Mouse (Mus musculus): ENCODE results near the gene Paqr7. TPM values are rescaled to one million over a fixed set of nuclear protein-coding genes. Genes with fewer than 3 reads are reported as not detected.

Paqr7 gene
- polyA plus RNA-seq, 1 experiment, result not detected

DNA sequence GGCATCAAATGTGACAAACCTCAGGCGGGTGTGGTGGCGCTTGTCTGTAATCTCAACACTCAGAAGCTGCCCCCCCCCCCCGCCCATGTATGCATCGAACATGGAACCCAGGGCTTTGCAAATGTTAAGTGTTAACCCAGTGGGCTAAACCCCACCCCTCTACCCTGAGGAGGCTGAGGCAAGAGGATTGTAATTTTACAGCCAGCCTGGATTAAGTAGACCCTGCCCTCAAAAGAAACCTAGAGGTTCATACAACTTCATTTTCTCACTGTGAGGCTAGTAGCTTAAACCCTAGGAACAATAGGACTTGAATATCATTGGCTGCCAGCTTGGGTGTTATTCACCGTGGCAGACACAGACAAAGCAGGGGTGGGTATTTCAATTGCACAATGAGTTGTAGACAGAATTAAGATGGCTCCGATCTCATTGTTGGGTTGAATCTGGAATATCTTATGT lies 27.1 kb upstream of the Paqr7 start:
- Histone ChIP-seq H3K4me3 (ENCODE audit: insufficient read depth, low read depth, low read length) (peak overlapping the region; percentile 62), H3K4me1 (ENCODE audit: control insufficient read depth, insufficient read depth, low read length) (peaks cover 21% of the 10 kb centered on the region), H3K27ac (ENCODE audit: insufficient read depth, low read depth, low read length) (peak overlapping the region; percentile 36; the same call in 1 of the 2 replicates)
- 2% methylated on average over 6 of the region's 6 CpGs for WGBS
- TF ChIP-seq CTCF (IDR thresholded peaks at IDR 0.05; ENCODE audit: insufficient read depth, low read depth, low read length) (no peak), POLR2A (IDR thresholded peaks at IDR 0.05; ENCODE audit: insufficient read depth, low read depth, low read length) (no peak)

DNA sequence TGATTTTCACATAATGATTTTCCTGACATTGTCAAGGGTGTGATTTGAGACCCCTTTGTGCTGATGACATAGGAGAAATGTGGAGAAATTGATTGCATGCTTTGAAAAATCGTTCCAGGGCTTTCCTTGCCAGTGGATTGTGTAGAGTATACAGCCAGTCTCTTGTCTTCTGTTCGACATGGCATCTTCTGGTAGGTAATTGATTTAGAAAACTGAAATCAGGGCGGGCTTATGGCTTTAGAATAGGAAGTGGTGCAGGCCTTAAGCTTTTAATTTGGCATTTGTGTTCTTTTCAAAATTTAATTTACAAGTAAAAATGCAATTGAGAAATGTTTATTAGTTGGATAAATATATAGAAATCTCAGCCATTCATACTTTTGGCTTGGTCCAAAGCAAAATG lies 26.5 kb upstream of the Paqr7 start:
- 30% methylated on average over 3 of the region's 3 CpGs for WGBS
- TF ChIP-seq CTCF (IDR thresholded peaks at IDR 0.05; ENCODE audit: insufficient read depth, low read depth, low read length) (no peak), POLR2A (IDR thresholded peaks at IDR 0.05; ENCODE audit: insufficient read depth, low read depth, low read length) (no peak)
- peaks cover 27% of the 10 kb centered on the region for H3K4me1 ChIP-seq (ENCODE audit: control insufficient read depth, insufficient read depth, low read length)
- no peak overlapping the region for H3K4me3 ChIP-seq (ENCODE audit: insufficient read depth, low read depth, low read length)
- no peak overlapping the region for H3K27ac ChIP-seq (ENCODE audit: insufficient read depth, low read depth, low read length)

DNA sequence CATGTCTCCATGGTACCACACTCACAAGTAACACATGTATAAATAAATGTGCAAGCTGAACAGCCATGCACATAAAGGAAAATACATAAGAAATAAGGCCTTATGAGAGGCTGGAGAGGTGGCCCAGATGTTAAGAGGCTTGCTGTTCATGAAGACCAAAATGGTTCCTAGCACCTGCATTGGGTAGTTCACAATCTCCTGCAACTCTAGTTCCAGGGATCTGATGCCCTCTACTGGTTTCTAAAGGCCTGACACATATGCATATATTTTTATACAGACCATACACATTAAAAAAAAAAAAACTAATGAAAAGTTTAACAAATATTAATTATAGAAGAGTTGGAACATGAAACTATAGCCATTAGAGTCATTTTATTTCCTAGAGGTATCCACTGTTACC lies 25.0 kb upstream of the Paqr7 start:
- no peak for TF ChIP-seq CTCF (IDR thresholded peaks at IDR 0.05; ENCODE audit: insufficient read depth, low read depth, low read length)
- TF ChIP-seq POLR2A (IDR thresholded peaks at IDR 0.05; ENCODE audit: insufficient read depth, low read depth, low read length), result no peak
- Histone ChIP-seq H3K4me1 (ENCODE audit: control insufficient read depth, insufficient read depth, low read length) (peaks cover 22% of the 10 kb centered on the region), H3K4me3 (ENCODE audit: insufficient read depth, low read depth, low read length) (no peak overlapping the region), H3K27ac (ENCODE audit: insufficient read depth, low read depth, low read length) (no peak overlapping the region)

DNA sequence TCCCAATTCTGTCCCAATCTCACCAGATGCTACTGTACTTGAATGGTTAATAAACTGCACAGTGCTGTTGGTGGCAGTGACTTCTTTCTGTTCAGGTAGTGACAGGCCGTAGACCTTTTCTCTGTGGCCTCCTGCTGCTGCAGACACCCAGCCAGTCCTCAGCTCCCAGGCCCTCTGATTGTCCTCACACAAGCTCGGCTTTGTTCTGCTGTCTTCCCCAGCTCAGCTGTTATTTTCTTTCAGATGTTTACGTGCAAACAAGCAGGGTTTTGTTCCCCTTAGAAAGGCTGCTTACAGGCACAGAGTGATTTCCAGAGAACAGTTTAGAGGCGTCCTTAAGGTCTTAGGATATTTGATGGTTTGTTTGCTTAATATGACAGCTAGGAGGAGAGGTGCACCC lies 22.7 kb upstream of the Paqr7 start:
- H3K27ac ChIP-seq (ENCODE audit: insufficient read depth, low read depth, low read length), result peak overlapping the region; percentile 78
- H3K4me1 ChIP-seq (ENCODE audit: control insufficient read depth, insufficient read depth, low read length), result peaks cover 16% of the 10 kb centered on the region
- H3K4me3 ChIP-seq (ENCODE audit: insufficient read depth, low read depth, low read length), result no peak overlapping the region
- TF ChIP-seq CTCF (IDR thresholded peaks at IDR 0.05; ENCODE audit: insufficient read depth, low read depth, low read length), result no peak
- no peak for TF ChIP-seq POLR2A (IDR thresholded peaks at IDR 0.05; ENCODE audit: insufficient read depth, low read depth, low read length)
- WGBS, result 27% methylated on average over 4 of the region's 4 CpGs

DNA sequence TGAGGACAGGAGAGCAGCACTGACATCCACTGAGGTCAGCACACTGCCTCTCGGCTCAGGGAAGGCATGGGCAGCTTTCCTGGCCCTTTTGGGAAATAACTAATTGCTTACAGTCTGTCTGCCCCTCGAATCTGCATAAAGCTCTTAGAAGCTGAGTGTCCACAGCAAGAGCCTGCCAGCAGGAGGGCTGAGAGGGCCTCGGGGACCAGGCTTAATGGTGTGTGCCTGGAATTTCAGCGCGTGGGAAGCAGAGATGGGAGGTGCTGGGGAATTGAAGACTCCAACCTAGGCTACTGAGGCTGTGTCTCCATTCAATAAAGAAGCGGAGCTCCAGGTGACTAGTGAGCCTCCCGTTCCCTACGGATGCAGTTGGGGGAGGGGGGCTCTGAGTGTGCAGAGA lies 22.3 kb upstream of the Paqr7 start:
- Histone ChIP-seq H3K4me3 (ENCODE audit: insufficient read depth, low read depth, low read length) (no peak overlapping the region), H3K4me1 (ENCODE audit: control insufficient read depth, insufficient read depth, low read length) (peaks cover 16% of the 10 kb centered on the region), H3K27ac (ENCODE audit: insufficient read depth, low read depth, low read length) (peak overlapping the region; percentile 78)
- WGBS, result 21% methylated on average over 8 of the region's 8 CpGs
- TF ChIP-seq CTCF (IDR thresholded peaks at IDR 0.05; ENCODE audit: insufficient read depth, low read depth, low read length) (no peak), POLR2A (IDR thresholded peaks at IDR 0.05; ENCODE audit: insufficient read depth, low read depth, low read length) (no peak)

DNA sequence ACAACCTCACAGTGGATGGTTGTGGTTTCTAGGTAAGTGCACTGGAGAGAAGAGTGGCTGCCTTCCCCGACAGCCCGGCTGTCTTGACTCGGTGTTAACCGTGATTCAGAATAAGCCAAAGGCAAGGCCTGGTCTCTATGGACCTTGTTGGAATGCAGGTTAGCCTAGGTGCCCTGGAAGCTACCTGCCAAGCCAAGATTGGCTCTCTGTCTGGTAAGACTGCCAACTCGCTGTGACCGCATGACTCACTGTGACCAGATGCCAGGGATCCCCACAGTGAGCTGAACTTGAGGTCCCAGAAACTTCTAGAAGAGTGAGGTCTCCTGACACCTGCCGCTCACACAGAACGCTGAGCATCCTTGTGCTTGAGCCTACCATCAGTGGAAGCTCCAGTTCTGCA lies 19.6 kb upstream of the Paqr7 start:
- Histone ChIP-seq H3K4me3 (ENCODE audit: insufficient read depth, low read depth, low read length) (no peak overlapping the region), H3K4me1 (ENCODE audit: control insufficient read depth, insufficient read depth, low read length) (peaks cover 16% of the 10 kb centered on the region), H3K27ac (ENCODE audit: insufficient read depth, low read depth, low read length) (no peak overlapping the region)
- 89% methylated on average over 8 of the region's 8 CpGs for WGBS
- no peak for TF ChIP-seq CTCF (IDR thresholded peaks at IDR 0.05; ENCODE audit: insufficient read depth, low read depth, low read length)
- TF ChIP-seq POLR2A (IDR thresholded peaks at IDR 0.05; ENCODE audit: insufficient read depth, low read depth, low read length), result no peak

DNA sequence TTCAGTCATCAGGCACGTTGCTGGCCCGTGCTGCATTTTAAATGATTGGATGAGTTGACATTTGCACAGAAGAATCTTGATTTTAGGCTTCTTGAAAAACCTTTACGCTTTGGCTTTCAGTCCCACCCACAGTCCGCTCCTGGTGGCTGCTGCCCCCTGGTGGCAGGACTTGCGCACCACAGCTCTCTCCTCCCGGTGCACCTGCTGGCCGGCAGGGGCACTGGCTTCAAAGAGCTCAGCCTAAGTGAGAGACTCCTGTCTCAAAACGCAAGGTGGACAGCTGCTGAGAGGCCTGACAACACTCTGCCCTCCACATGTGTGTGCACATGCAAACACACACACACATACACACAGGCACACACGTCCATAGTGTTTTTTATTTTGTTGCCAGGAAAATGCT lies 18.5 kb upstream of the Paqr7 start:
- Histone ChIP-seq H3K4me3 (ENCODE audit: insufficient read depth, low read depth, low read length) (no peak overlapping the region), H3K4me1 (ENCODE audit: control insufficient read depth, insufficient read depth, low read length) (peaks cover 23% of the 10 kb centered on the region), H3K27ac (ENCODE audit: insufficient read depth, low read depth, low read length) (no peak overlapping the region)
- TF ChIP-seq CTCF (IDR thresholded peaks at IDR 0.05; ENCODE audit: insufficient read depth, low read depth, low read length) (peak; percentile 100), POLR2A (IDR thresholded peaks at IDR 0.05; ENCODE audit: insufficient read depth, low read depth, low read length) (no peak)
- 2% methylated on average over 9 of the region's 9 CpGs for WGBS

DNA sequence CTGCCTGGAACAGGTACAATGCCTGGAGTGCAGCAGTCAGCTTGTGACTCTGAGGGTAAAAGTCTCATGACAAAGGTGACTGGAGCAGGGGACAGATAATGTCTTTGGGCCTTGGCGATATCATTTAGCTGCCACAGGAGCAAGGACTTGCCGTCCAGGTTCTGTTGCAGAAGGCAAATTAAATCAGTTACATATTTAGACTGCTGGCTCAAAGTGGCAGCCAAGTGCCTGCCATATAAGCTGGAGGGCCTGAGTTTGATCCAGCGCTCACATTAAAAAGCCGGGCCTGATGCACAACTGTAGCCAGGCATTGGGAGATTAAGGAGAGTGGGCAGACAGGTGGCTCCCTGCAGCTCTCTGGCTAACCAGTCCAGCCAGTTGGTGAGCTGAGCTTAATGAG lies 16.7 kb upstream of the Paqr7 start:
- TF ChIP-seq POLR2A (IDR thresholded peaks at IDR 0.05; ENCODE audit: insufficient read depth, low read depth, low read length), result no peak
- TF ChIP-seq CTCF (IDR thresholded peaks at IDR 0.05; ENCODE audit: insufficient read depth, low read depth, low read length), result no peak
- Histone ChIP-seq H3K4me3 (ENCODE audit: insufficient read depth, low read depth, low read length) (no peak overlapping the region), H3K4me1 (ENCODE audit: control insufficient read depth, insufficient read depth, low read length) (peaks cover 26% of the 10 kb centered on the region), H3K27ac (ENCODE audit: insufficient read depth, low read depth, low read length) (no peak overlapping the region)
- WGBS, result 92% methylated on average over 4 of the region's 4 CpGs

DNA sequence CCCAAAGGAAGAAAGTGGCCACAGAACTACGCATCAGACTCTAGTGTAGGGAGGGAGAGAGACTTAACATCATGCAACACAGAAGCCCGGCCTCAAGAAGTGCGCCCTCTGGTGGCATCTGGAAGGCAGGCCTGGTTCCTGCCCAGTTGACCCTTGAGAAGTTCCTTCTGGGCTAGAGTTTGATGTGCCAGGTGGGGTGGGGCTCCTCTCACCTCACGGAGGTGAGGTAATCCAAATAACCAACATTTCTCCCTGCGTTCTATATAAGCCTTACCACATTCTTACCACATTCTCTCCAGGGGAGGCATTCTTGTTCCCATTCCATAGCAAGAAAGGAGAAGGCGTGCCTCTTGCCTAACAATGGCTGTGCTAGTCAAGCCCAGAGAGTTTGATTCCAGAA lies 15.6 kb upstream of the Paqr7 start:
- WGBS, result 33% methylated on average over 6 of the region's 6 CpGs
- Histone ChIP-seq H3K4me3 (ENCODE audit: insufficient read depth, low read depth, low read length) (no peak overlapping the region), H3K27ac (ENCODE audit: insufficient read depth, low read depth, low read length) (no peak overlapping the region), H3K4me1 (ENCODE audit: control insufficient read depth, insufficient read depth, low read length) (peaks cover 23% of the 10 kb centered on the region)
- TF ChIP-seq POLR2A (IDR thresholded peaks at IDR 0.05; ENCODE audit: insufficient read depth, low read depth, low read length) (no peak), CTCF (IDR thresholded peaks at IDR 0.05; ENCODE audit: insufficient read depth, low read depth, low read length) (peak; percentile 80)

DNA sequence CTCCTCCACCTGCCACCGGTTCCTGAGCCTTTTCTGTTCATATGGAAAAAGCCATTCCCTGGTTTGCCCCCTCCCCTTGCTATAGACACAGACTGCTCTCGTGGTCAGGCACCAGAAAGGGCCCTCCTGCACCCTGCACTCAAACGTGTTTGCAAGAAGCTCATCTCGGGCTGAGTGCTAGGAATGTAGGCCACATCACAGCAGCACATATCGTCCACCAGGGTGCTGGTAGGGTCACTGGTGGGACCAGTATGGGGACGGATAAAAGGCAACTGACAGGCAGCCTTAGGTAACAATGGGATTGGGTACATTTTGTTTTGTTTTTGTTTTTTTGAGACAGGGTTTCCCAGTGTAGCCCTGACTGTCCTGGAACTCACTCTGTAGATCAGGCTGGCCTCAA lies 15.2 kb upstream of the Paqr7 start:
- Histone ChIP-seq H3K4me1 (ENCODE audit: control insufficient read depth, insufficient read depth, low read length) (peaks cover 23% of the 10 kb centered on the region), H3K27ac (ENCODE audit: insufficient read depth, low read depth, low read length) (no peak overlapping the region), H3K4me3 (ENCODE audit: insufficient read depth, low read depth, low read length) (no peak overlapping the region)
- TF ChIP-seq CTCF (IDR thresholded peaks at IDR 0.05; ENCODE audit: insufficient read depth, low read depth, low read length), result no peak
- no peak for TF ChIP-seq POLR2A (IDR thresholded peaks at IDR 0.05; ENCODE audit: insufficient read depth, low read depth, low read length)
- WGBS, result 70% methylated on average over 6 of the region's 6 CpGs
